Mouse (Mus musculus) heart, postnatal 0 days (tissue): ENCODE measurements around the gene Arhgap24.
"Not testable (repeated sequence)": the region's sequence is repeated elsewhere in the genome, so short reads cannot be mapped to it uniquely, and the experiment has no call there.

Experiments used
- CTCF ChIP-seq: IDR thresholded peaks from 2 replicates; pipeline ENCODE4 v1.5.1; 2016; ENCODE audit warnings: antibody characterized with exemption, control low read depth, low read depth
- EP300 ChIP-seq: IDR thresholded peaks from 2 replicates; pipeline ENCODE4 v1.6.1; 2016; ENCODE audit warnings: antibody characterized with exemption, low read depth

- peak; percentile 12; the same call in 1 of the 2 replicates for TF ChIP-seq CTCF
- TF ChIP-seq EP300 = not testable (repeated sequence)
These were observed 462.9 kb downstream of the Arhgap24 start for GRCm38 (mm10) chr5:102943864-102944630.
